Mouse (Mus musculus) thymus, postnatal 4 days (tissue): ENCODE data around the gene Rps27a.
"Not testable (repeated sequence)": the region's sequence is repeated elsewhere in the genome, so short reads cannot be mapped to it uniquely, and the experiment has no call there.

Experiments used
- DNase-seq: peaks from one replicate; pipeline ENCODE4 v3.0.0; 2021

Gene Rps27a

DNA sequence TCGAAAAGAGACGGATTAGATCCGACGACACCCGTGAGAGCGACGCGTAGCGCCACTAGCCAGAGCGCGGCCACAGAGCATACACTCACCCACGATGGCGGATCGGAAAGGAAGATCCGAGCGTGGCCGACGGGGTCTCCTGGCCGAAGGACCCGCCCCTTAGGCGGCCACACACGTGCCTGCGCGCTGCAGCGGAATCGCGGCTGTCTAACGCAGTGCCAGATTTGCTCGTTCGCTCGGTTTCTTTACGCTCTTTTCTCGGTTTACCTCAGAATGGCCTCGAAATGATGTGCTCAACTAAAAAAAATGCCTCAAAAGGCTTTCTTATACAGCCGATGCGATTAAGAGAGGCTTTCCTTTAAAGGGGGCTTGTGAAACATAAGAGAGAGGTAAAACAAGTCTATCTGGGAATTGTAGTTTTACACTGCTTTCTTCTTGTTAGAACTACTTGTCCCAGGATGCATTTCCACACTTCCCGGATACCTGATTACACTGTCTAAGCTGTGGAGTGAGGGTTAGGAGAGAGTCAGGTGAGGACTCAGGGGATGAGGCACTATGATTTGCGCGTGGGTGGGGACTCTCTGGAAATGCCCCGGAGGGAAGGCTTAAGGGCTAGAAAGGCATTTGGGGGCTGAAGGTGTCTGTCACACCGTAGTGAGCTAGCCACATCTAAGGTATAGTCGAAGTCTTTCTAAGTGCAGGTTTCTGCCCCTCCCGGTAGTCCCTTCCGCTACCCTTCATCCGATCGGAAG, at the start of gene Rps27a, which contains the start of gene Clhc1:
Rps27a (minus strand) TSS at position 358 of the 752 bp plus-strand sequence.
Clhc1 (plus strand) TSS at position 199 of the 752 bp plus-strand sequence.
- DNase-seq, result peak; percentile 98

- DNase-seq, result no peak
These were observed 49.2 kb upstream of the Rps27a start for GRCm38 (mm10) chr11:29597159-29597558.

DNA sequence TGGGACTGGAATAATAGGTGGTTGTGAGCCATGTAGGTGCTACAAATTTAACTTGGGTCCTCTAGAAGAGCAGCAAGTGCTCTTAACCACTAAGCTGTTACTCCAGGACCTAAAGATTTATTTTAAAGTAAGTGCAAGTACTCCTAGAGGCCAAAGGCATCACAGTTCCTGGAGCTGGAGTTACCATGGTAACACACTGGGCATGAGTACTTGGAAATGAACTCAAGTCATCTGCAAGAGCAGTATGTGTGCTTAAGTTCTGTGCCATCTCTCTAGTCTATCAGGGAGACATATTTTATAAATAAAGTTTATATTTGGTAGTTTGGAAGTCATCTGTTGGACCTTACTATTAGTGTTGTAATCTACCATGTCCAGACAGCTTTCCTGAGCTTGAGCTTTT, 47.3 kb upstream of the Rps27a start:
- no peak for DNase-seq

DNA sequence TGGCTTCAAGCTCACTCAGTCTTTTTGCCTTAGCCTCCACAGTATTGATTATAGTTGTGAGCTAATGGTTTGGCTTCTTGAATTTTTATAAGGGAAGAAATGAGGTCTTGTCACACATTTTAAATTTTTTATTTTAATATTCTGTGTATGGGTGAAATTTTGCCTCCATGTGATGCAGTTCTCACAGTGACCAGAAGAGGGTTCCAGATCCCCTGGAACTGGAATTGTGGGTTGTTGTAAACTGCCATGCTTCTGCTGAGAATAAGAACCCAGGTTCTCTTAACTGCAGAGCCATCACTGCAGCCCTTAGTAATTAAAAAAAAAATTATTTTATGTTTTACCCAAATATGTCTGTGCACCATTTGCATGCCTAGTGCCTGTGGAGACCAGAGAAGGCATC, 31.7 kb upstream of the Rps27a start:
- peak; percentile 25 for DNase-seq

DNA sequence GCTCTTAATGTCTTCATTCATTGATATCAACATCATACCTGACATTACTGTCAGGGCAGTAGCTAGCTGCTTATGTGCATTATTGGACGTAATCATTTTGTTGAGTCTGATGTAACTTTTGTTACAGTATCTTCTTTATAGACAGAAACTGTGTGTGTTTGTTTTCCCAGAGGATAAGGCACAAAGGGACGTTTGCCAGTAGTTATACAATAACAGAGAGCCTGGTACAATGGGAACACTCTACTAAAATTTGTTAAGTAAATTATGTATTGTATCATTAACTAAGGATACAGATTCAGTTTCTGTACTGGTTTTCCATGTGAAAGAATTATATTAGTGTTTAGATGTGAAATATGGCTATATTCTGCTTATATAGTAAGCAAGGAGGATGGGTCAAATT, 24.7 kb upstream of the Rps27a start:
- no peak for DNase-seq

DNA sequence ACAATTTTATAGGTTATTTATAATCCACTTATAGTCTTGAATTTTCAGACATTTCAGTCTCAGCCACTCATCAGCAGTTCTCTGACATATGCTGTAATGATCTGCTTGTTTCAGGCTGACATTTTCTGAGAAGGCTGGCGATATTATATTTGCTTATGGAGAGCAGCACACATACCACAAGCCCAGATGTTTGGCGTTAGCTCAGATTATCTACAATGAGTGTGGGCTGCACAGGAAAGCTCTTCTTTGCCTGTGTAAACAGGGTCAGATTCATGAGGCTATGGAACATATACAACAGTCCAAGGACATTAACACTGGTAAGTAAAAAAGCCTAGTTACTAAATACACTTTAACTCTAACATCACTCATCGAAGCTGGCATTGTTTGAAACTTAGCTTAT, 23.6 kb upstream of the Rps27a start:
- no peak for DNase-seq

DNA sequence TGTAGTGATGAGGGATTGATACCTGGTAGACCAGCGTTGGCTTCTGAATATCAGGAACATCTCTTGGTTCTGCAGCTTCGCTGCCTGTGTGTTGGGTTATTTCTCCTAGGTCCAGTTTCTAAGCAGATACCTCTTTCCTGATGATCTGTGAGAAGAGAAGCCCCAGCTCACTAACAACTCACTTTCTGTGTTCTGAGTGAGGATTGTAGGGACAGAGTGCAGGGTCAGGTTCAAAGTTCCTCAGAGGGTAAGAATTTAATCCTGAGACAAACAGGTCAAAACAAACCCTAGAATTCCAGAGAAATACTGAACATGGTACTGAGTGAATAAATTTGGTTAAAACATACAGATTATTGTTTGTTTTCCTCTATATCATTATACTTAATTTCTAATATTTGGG, 15.5 kb upstream of the Rps27a start:
- DNase-seq, result no peak

DNA sequence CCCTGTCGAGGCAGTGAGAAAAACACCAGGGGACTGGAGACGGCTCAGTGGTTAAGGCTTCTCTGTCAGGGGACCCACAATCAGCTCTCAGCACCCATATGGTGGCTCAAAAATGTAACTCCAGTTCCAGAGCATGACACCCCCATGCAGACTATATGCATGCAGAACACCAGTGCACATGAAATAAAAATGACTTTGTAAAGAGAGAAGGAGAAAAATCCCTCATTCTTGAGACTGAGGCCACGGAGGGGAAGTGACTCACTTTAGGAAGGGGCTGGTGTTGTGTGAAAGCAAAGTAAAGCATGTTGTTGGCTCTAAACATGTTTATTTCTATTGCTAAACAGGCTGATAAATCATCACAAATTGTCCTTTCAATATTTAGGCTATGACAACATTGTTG, 13.1 kb upstream of the Rps27a start:
- no peak for DNase-seq

DNA sequence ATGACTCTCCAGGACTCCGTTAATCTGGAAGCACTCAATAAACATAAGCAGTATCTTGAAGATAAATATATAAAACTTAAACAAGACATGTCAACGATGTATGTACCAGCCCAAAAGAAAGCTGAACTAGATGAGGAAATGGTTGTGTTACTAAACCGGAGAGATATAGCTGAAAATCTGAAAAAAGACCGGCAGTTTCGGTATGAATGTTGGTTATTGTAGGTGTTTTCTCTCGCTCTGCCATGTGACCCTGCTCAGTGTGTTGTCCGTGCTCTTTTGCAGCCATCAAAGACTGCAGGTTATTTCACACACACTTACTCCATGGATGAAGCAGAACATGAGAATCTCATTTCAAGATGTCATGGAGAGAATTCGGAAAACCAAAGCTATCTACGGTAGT, 12.5 kb upstream of the Rps27a start:
- DNase-seq, result no peak

DNA sequence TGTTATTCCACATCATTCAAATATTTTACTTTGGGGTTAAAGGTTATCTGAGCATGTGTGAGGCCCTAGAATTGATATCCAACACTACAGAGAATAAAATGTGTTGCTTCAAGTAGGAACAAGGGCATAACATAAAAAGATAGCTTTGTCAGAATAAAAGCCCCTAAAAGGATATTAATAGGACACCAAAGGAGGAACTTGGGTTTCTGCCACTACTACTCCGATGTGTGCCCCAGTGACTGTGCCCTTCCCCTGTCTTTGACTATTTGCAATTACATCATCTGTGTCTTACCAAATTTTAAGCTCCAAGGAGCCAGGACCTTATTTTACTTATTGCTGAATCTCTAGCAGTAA, 1.5 kb upstream of the Rps27a start:
- DNase-seq, result no peak

GRCm38 (mm10) chr11:29548504-29549424, 855 bp upstream of the Rps27a start:
- peak; percentile 20 for DNase-seq

- DNase-seq, result no peak
These were observed 609 bp downstream of the Rps27a start for GRCm38 (mm10) chr11:29547249-29547751.

GRCm38 (mm10) chr11:29546762-29547161, 1.1 kb downstream of the Rps27a start:
- DNase-seq, result no peak

DNA sequence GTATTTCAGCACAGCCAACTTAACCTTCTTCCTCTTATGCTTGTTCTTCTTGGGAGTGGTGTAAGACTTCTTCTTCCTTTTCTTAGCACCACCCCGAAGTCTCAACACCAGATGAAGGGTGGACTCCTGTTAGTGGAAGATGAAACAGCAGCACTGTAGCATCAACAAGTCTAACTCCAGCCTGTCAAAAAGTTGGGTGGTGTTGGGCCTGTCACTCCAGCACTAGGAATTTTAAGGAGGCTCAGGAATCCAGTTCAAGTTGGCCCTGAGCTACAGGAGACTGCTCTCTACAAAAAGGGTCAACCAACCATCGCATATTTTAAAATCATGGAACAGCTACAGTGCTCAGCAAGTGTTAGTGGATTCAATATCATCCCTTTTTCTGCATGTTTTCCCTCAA, 1.6 kb downstream of the Rps27a start:
- not testable (repeated sequence) for DNase-seq

DNA sequence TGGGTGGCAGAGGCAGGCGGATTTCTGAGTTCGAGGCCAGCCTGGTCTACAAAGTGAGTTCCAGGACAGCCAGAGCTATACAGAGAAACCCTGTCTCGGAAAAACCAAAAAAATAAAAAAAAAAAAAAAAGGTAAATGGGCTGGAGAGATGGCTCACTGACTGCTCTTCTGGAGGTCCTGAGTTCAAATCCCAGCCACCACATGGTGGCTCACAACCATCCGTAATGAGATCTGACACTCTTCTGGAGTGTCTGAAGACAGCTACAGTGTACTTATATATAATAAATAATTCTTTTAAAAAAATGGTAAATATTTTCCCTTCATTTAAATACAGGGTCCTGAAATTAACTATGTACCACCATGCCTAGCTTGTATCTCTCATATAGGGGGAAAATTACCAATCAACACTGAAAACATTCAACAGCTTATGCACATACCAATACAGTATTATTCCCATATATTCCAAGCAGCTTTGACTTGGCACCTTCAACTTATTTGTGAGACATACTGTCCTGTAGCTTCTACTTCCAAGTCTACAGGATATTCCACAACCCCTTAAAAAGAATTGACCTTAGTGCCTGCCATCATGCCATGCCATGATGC, 2.7 kb downstream of the Rps27a start:
- not testable (repeated sequence) for DNase-seq

DNA sequence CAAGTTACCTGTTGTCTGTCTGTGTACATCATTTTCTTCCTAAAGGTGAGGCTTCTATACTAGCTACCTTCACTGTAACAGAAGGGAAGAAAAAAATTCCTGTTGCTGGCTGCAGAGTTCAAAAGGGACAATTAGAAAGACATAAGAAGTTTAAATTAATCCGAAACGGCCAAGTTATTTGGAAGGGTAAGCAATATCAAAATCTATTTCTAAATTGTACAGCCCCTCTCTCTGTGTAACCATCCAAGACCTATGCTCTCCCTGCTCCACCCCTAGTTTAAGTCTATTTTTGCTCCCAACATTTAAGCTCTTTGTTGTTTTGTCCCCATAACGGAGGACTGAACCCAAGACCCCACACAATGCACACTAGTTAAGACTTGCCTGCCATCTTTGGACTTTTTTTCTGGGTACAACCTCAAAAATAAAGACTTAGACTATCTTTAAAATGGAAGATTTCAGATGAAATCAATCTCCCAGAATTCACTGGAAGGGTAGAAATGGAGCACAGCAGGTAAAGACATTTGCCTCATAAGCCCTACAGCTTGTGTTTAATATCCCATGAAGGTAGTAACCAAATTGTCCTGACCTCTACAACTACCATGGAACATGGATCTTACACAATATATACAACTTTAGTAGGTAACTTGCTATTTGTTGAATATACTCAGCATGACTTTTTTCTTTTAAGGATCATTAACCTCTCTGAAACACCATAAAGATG, 3.5 kb downstream of the Rps27a start:
- no peak for DNase-seq

- DNase-seq, result no peak
These were observed 9.7 kb downstream of the Rps27a start for GRCm38 (mm10) chr11:29538201-29538600.

DNA sequence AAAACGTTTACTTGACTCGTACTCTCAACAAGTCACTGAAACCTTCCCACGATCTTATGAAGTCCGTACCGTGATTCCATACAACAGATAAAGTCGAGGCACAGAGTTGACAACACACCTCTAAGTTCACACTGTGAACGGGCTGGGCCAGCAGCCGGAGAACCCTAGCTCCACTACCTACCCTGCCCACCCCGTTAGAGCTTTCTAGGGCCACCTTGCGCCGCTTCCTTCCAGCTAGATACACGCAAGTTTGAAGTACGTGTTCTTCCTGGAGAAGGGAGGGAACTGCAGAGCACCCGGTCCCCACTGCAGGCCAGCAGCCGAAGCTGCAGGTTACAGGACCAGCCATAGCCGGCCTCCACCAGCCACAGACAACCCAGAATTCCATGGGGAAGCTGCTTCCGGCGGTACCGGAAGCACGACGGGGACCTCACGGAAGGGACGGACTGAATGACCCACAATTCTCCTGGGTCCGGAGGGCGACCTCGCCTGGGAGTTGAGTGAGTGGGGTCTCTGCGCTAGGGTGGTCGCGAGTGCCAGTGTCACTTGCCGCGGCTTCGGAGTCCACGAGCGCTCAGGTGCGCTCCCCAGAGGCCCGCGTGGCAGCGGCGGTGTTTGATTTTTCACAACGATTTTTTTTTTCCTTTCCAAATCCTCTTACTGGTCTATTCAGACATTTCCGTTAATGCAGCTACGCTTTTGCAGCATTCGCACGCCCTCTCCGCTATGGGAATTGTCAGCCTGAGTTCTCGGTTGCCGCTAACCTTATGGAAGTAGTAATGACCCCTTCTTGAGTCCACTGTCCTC, 21.7 kb downstream of the Rps27a start, which contains the start of gene Mtif2:
Mtif2 (plus strand) TSS at position 421 of the 807 bp plus-strand sequence.
- DNase-seq, result peak; percentile 74

DNA sequence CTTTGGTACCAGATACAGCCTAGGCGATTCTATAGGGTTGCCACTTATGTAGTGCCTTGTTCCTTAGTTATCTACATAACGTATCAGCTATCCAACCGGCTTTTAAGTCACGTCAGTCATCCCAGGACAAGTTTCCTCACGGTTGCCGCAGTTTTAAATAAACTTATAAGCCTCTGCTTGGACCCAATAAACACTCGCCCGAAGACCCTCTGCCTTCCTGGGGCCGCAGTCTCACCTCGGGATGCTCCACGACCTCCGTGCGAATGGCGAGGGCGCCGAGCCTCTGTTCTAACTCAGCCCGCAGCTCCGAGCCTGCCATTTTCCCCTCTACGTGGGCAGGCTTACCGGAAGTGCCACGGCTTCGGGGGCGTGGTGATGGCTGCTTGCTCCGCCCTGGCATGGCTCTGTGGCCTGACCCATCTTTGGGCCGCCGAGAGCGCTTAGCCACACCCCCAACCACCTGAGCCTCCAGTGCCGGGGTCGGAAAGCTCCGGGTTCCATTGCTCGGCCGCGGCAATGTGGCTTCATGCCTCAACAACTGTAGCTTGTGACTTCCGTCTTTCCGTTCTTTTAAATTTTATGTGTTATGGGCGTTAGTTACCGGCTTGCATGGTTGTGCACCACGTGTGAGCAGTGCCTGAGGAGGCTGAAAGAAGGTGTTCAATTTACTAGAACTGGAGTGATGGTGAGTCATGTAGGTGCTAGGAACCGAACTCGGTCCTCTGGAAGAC, 33.1 kb downstream of the Rps27a start, which contains the start of gene Prorsd1:
Prorsd1 (minus strand) TSS at position 352 of the 731 bp plus-strand sequence.
- peak; percentile 93 for DNase-seq

- DNase-seq, result no peak
These were observed 33.6 kb downstream of the Rps27a start for GRCm38 (mm10) chr11:29514325-29514681.
